Mouse (Mus musculus) C2C12 (cell line): Measurements from ENCODE around the gene Mettl26. TPM values are rescaled to one million over a fixed set of nuclear protein-coding genes. Genes with fewer than 3 reads are reported as not detected.
A peak's percentile ranks its signal among the peaks of the same experiment; 100 is the strongest.

ENCODE experiments used
- H3K27me3 ChIP-seq: one replicate; pipeline ENCODE4 v1.6.1; 2011; ENCODE audit not compliant: control insufficient read depth, insufficient read depth, insufficient read length
- H3K36me3 ChIP-seq: one replicate; pipeline ENCODE4 v1.6.1; 2011; ENCODE audit not compliant: control insufficient read depth, insufficient read depth
- H3K4me3 ChIP-seq: one replicate; pipeline ENCODE4 v1.5.1; 2011; ENCODE audit warnings: mild to moderate bottlenecking, control low read depth; ENCODE audit not compliant: poor library complexity, insufficient read depth, severe bottlenecking
- H3K79me2 ChIP-seq: one replicate; pipeline ENCODE4 v1.6.1; 2011; ENCODE audit not compliant: control insufficient read depth, insufficient read depth
- H3K79me3 ChIP-seq: one replicate; pipeline ENCODE4 v1.6.1; 2011; ENCODE audit warnings: low read depth, control low read depth
- H3ac ChIP-seq: one replicate; pipeline ENCODE3; 2011; ENCODE audit warnings: low read depth; ENCODE audit not compliant: control insufficient read depth, insufficient read length
- CEBPB ChIP-seq: IDR thresholded peaks from one replicate; pipeline ENCODE4 v1.6.1; 2011; ENCODE audit warnings: low read depth, mild to moderate bottlenecking, control low read depth, moderate library complexity
- CTCF ChIP-seq: IDR thresholded peaks from one replicate; pipeline ENCODE4 v1.5.1; 2011; ENCODE audit not compliant: control insufficient read depth, insufficient read depth, insufficient read length
- FOSL1 ChIP-seq: IDR thresholded peaks from one replicate; pipeline ENCODE4 v1.8.0; 2011; ENCODE audit warnings: mild to moderate bottlenecking, low read length; ENCODE audit not compliant: poor library complexity, insufficient read depth, severe bottlenecking
- MAX ChIP-seq: IDR thresholded peaks from one replicate; pipeline ENCODE4 v1.6.1; 2011; ENCODE audit warnings: mild to moderate bottlenecking, control low read depth
- MYOD1 ChIP-seq: IDR thresholded peaks from one replicate; pipeline ENCODE4 v1.6.1; 2011; ENCODE audit warnings: low read depth; ENCODE audit not compliant: control insufficient read depth, insufficient read length
- MYOG ChIP-seq: IDR thresholded peaks from one replicate; pipeline ENCODE4 v1.6.1; 2011; ENCODE audit not compliant: control insufficient read depth, insufficient read length; ENCODE audit errors: extremely low read depth
- USF1 ChIP-seq: IDR thresholded peaks from one replicate; pipeline ENCODE4 v1.6.1; 2011; ENCODE audit warnings: low read depth, mild to moderate bottlenecking, control low read depth, moderate library complexity
- polyA plus RNA-seq: library from polyadenylated mRNA; unstranded; fragments of >200 nt; fragmentation: generic; extraction: Trizol; gene quantifications from one replicate; pipeline ENCODE4 v1.2.1, GENCODE M21; 2012; ENCODE audit warnings: missing spikeins

The Mettl26 gene
- polyA plus RNA-seq, 1 experiment: 25.0 TPM

DNA sequence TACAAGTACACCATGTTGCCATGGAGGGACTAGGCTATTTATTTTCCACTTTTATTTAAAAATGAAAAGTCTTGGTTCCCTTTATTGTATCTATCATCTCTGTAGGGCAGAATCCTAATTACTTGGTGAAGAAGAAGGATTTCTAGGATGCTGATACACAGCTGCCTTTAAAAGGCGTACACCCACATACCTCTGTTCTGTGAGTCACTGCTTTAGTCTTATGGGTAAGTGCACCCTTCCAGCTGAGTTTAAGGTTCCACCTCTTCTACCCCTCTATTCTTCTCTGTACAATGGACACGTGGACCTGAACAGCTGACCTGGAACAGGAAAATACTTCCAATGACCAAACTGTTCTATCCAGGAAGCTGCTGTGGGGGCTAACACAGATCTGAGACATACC is 32.8 kb downstream of the Mettl26 start:
- H3K79me3 ChIP-seq: peaks cover 24% of the 10 kb centered on the region
- H3K79me2 ChIP-seq: peaks cover 80% of the 10 kb centered on the region
- TF ChIP-seq MYOG (no peak), CEBPB (no peak), CTCF (no peak), MAX (no peak), USF1 (no peak)

DNA sequence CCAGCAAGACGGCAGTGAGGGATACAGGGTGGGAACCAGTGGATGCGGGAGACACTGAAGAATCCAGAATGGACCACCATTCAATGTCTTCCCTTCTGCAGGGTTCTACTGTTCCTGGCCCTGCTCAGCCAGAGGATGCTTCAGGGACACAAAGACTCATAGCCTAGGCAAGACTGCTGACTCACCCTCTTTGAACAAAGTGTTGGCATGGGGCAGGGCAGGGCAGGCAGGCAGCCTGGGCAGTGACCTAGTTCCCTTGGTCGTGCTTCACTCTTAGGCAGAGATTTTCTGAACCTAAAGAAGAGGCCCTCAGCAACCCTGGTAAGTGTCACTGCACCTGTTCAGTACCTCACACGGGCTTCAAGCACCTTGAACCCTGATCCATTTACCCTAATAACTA is 36.9 kb downstream of the Mettl26 start:
- Histone ChIP-seq H3K79me2 (peaks cover 94% of the 10 kb centered on the region), H3K36me3 (peaks cover 1% of the 10 kb centered on the region), H3K79me3 (peaks cover 40% of the 10 kb centered on the region), H3ac (peak overlapping the region; percentile 6), H3K4me3 (no peak overlapping the region), H3K27me3 (no peaks in the 10 kb centered on the region)
- TF ChIP-seq FOSL1 (no peak), MYOG (no peak), USF1 (no peak), MYOD1 (no peak), MAX (no peak), CTCF (no peak), CEBPB (no peak)

More for the DNA sequence above, 32.8 kb downstream of the Mettl26 start:
- H3ac ChIP-seq: no peak overlapping the region
- no peak overlapping the region for H3K4me3 ChIP-seq
- no peaks in the 10 kb centered on the region for H3K36me3 ChIP-seq
- H3K27me3 ChIP-seq: no peaks in the 10 kb centered on the region

GRCm38 (mm10) chr17:25913186-25913876 is 38.5 kb downstream of the Mettl26 start:
- H3K36me3 ChIP-seq: peaks cover 6% of the 10 kb centered on the region
- H3K79me2 ChIP-seq: peaks cover 95% of the 10 kb centered on the region
- H3K79me3 ChIP-seq: peaks cover 52% of the 10 kb centered on the region
- H3K27me3 ChIP-seq: no peaks in the 10 kb centered on the region
- no peak overlapping the region for H3ac ChIP-seq
- H3K4me3 ChIP-seq: no peak overlapping the region
- TF ChIP-seq USF1 (no peak), CEBPB (no peak), CTCF (no peak), FOSL1 (no peak), MAX (no peak)

GRCm38 (mm10) chr17:25913877-25914275 is 39.0 kb downstream of the Mettl26 start:
- Histone ChIP-seq H3K27me3 (no peaks in the 10 kb centered on the region), H3ac (no peak overlapping the region), H3K79me3 (peaks cover 53% of the 10 kb centered on the region), H3K79me2 (peaks cover 95% of the 10 kb centered on the region), H3K4me3 (no peak overlapping the region), H3K36me3 (peaks cover 6% of the 10 kb centered on the region)
- TF ChIP-seq MYOD1 (no peak), CTCF (no peak), FOSL1 (no peak), CEBPB (no peak), MYOG (no peak), USF1 (no peak), MAX (no peak)

DNA sequence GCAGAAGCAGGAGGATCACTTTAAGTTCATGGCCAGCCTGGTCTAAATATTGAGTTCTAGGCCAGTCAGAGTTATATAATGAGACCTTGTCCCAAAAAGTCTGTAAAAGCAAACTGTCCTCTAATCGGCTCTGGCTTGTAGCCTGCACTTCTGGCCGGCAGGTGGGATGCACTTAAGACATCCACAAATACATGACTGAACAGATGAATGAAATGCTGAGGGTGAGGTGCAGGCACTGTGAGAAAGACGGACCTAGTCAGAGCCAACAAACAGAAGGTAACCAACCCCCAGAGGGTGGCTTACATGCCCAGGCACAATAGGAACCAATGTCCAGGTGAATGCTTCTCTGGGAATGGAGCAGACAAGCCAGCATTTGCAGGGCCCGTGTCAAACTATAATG is 39.4 kb downstream of the Mettl26 start:
- H3ac ChIP-seq: no peak overlapping the region
- TF ChIP-seq USF1 (no peak), FOSL1 (no peak), MYOG (no peak), MYOD1 (no peak), CEBPB (no peak), CTCF (no peak), MAX (no peak)
- H3K4me3 ChIP-seq: no peak overlapping the region
- peaks cover 52% of the 10 kb centered on the region for H3K79me3 ChIP-seq
- peaks cover 6% of the 10 kb centered on the region for H3K36me3 ChIP-seq
- H3K79me2 ChIP-seq: peaks cover 95% of the 10 kb centered on the region
- no peaks in the 10 kb centered on the region for H3K27me3 ChIP-seq

DNA sequence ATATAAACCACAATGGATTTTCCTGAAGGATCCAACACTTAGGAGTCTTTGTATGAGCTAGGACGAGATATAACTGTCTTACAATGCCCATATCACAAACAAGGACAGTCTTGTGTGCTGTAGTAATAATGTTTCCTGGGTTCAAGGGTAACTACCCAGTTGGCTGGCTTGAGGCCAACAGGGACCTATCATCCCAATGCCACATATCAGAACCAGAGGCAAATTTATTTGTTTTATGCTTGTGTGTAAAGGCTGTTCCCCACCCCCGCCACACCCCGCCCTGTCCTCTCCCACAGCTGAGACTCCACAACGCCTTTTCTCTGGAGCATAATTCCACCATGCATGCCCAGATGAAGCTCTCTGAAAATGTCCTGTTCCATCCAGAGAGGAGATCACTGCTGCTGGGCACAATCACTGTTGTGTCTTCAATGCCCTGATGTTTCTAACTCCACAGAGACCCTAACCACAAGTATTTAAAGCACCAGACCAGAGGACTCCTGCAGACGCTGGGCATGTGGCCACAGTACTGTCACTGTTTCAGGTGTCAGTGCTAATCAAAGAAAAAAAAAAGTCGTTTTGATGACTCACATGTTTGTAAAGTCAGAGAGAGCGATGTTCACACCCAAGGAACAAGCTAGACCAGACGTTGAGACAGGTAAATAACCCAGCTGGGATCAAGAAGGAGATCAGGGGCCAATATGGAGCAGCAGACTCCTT is 42.2 kb downstream of the Mettl26 start:
- no peaks in the 10 kb centered on the region for H3K27me3 ChIP-seq
- peaks cover 39% of the 10 kb centered on the region for H3K79me3 ChIP-seq
- no peak for TF ChIP-seq FOSL1
- TF ChIP-seq USF1: no peak
- no peak for TF ChIP-seq MAX
- TF ChIP-seq CTCF: no peak
- no peak for TF ChIP-seq CEBPB
- TF ChIP-seq MYOG: no peak
- TF ChIP-seq MYOD1: no peak
- peaks cover 6% of the 10 kb centered on the region for H3K36me3 ChIP-seq
- H3K4me3 ChIP-seq: no peak overlapping the region
- H3K79me2 ChIP-seq: peaks cover 68% of the 10 kb centered on the region
- no peak overlapping the region for H3ac ChIP-seq
